Mouse (Mus musculus) intestine, embryonic 14.5 days (tissue): Measurements from ENCODE around the gene Tom1l2. TPM values are rescaled to one million over a fixed set of nuclear protein-coding genes. Genes with fewer than 3 reads are reported as not detected.

Experiments used
- ATAC-seq: fragments of 200-750 bp; cut with Nextera tagmentation; replicated peaks from 2 replicates; pipeline ENCODE4 v1.8.0; 2017; ENCODE audit warnings: low read depth, moderate number of reproducible peaks, moderate TSS enrichment, moderate library complexity; ENCODE audit not compliant: low FRiP score, low TSS enrichment
- DNase-seq: peaks from one replicate; pipeline ENCODE4 v3.0.0-alpha.2; 2018; ENCODE audit warnings: low spot score
- H3K27ac ChIP-seq: fragments of 300-500 bp; sonication (generic); 2 replicates; pipeline ENCODE4 v1.5.1; 2014; ENCODE audit warnings: low read depth, mild to moderate bottlenecking, control low read depth
- H3K27me3 ChIP-seq: fragments of 300-500 bp; sonication (generic); replicated peaks from 2 replicates; pipeline ENCODE4 v1.6.1; 2014; ENCODE audit warnings: low read length, control low read depth; ENCODE audit not compliant: control insufficient read depth, insufficient read depth
- H3K36me3 ChIP-seq: fragments of 300-500 bp; sonication (generic); 2 replicates; pipeline ENCODE4 v1.6.1; 2014; ENCODE audit warnings: low read length, control low read depth; ENCODE audit not compliant: control insufficient read depth, insufficient read depth
- H3K4me1 ChIP-seq: fragments of 300-500 bp; sonication (generic); replicated peaks from 2 replicates; pipeline ENCODE4 v1.6.1; 2014; ENCODE audit warnings: low read length, control low read depth, mixed read lengths; ENCODE audit not compliant: control insufficient read depth, insufficient read depth
- H3K4me2 ChIP-seq: fragments of 300-500 bp; sonication (generic); 2 replicates; pipeline ENCODE4 v1.6.1; 2014; ENCODE audit warnings: low read length
- H3K4me3 ChIP-seq: fragments of 300-500 bp; sonication (generic); 2 replicates; pipeline ENCODE4 v1.5.1; 2014; ENCODE audit warnings: low read depth, low read length, control low read depth, mixed read lengths
- H3K9ac ChIP-seq: fragments of 300-500 bp; sonication (generic); 2 replicates; pipeline ENCODE4 v1.6.1; 2014; ENCODE audit warnings: mild to moderate bottlenecking, low read length
- H3K9me3 ChIP-seq: fragments of 300-500 bp; sonication (generic); 2 replicates; pipeline ENCODE4 v1.6.1; 2016; ENCODE audit warnings: low read length, control low read depth; ENCODE audit not compliant: control insufficient read depth
- WGBS: fragments of 180-500 bp; shearing (Covaris S2); extraction: QIAGEN DNeasy Blood & Tissue Kit; methylation state at CpG from one replicate; pipeline ENCODE4 v1.1.7; 2014; 5-methylcytosine and 5-hydroxymethylcytosine counted together
- microRNA-seq: library from miRNA; unstranded; fragments of <30 nt; microRNA quantifications from one replicate; pipeline ENCODE4, GENCODE M21; 2016
- polyA plus RNA-seq: library from polyadenylated mRNA; unstranded; fragments of >200 nt; fragmentation: Nextera tagmentation; extraction: Ambion mirVana; gene quantifications from 2 replicates; pipeline ENCODE4 v1.2.1, GENCODE M21; 2014

Tom1l2 gene
- polyA plus RNA-seq, 1 experiment from 2014 or later: 19.4 TPM

- H3K27ac ChIP-seq: peak overlapping the region; percentile 45
Observed at GRCm38 (mm10) chr11:60182116-60182670, 170.5 kb downstream of the Tom1l2 start.

GRCm38 (mm10) chr11:60178506-60178905 is 174.2 kb downstream of the Tom1l2 start:
- Histone ChIP-seq H3K27ac (no peak overlapping the region), H3K4me3 (no peak overlapping the region), H3K27me3 (no peaks in the 10 kb centered on the region), H3K9me3 (no peaks in the 10 kb centered on the region), H3K4me1 (peaks cover 82% of the 10 kb centered on the region), H3K9ac (no peak overlapping the region), H3K4me2 (0 out of 2 replicates have a peak overlapping the region, but pooled peaks have one; percentile 99), H3K36me3 (peaks cover 10% of the 10 kb centered on the region; the same call in 1 of the 2 replicates)
- ATAC-seq: no peak
- peak; percentile 75 for DNase-seq

More at GRCm38 (mm10) chr11:60182116-60182670, 170.5 kb downstream of the Tom1l2 start:
- H3K9ac ChIP-seq: no peak overlapping the region
- no peak for DNase-seq
- H3K4me1 ChIP-seq: peaks cover 78% of the 10 kb centered on the region
- no peaks in the 10 kb centered on the region for H3K9me3 ChIP-seq
- 79% methylated on average over 12 of the region's 12 CpGs for WGBS
- no peaks in the 10 kb centered on the region for H3K27me3 ChIP-seq
- ATAC-seq: no peak
- H3K4me2 ChIP-seq: no peak overlapping the region
- H3K36me3 ChIP-seq: peaks cover 31% of the 10 kb centered on the region
- H3K4me3 ChIP-seq: no peak overlapping the region

- peak overlapping the region; percentile 88; the same call in 1 of the 2 replicates for H3K27ac ChIP-seq
- no peaks in the 10 kb centered on the region for H3K27me3 ChIP-seq
- DNase-seq (no peak), ATAC-seq (no peak)
- peak overlapping the region; percentile 99 for H3K4me2 ChIP-seq
- H3K9ac ChIP-seq: no peak overlapping the region
- 32% methylated on average over 6 of the region's 6 CpGs for WGBS
- no peaks in the 10 kb centered on the region for H3K9me3 ChIP-seq
- H3K4me1 ChIP-seq: peaks cover 80% of the 10 kb centered on the region
- H3K4me3 ChIP-seq: no peak overlapping the region
- peaks cover 15% of the 10 kb centered on the region; the same call in 1 of the 2 replicates for H3K36me3 ChIP-seq
Observed at GRCm38 (mm10) chr11:60178005-60178404, 174.7 kb downstream of the Tom1l2 start.

GRCm38 (mm10) chr11:60176975-60177657 is 175.6 kb downstream of the Tom1l2 start:
- H3K9me3 ChIP-seq: no peaks in the 10 kb centered on the region
- 1% methylated on average over 42 of the region's 42 CpGs for WGBS
- H3K9ac ChIP-seq: peak overlapping the region; percentile 65
- peak overlapping the region; percentile 99 for H3K4me2 ChIP-seq
- H3K36me3 ChIP-seq: peaks cover 15% of the 10 kb centered on the region; the same call in 1 of the 2 replicates
- no peaks in the 10 kb centered on the region for H3K27me3 ChIP-seq
- ATAC-seq: peak; percentile 6; the same call in 1 of the 2 replicates
- peak; percentile 80 for DNase-seq
- peaks cover 77% of the 10 kb centered on the region for H3K4me1 ChIP-seq
- peak overlapping the region; percentile 88 for H3K27ac ChIP-seq
- peak overlapping the region; percentile 57 for H3K4me3 ChIP-seq

Small RNAs within 50 kb of the gene (microRNA-seq; reads per million reads assigned to microRNA genes)
- gene Gm27711: not detected
- 0.34 reads per million for gene Mir6921
- not detected for gene Mir6922

Other genes starting within 250 kb of the Tom1l2 start
- 28.2 and 31.2 TPM in 2 replicates for gene Rai1, start 247.9 kb downstream of the Tom1l2 start, polyA plus RNA-seq
- gene Srebf1, start 130.3 kb downstream of the Tom1l2 start, polyA plus RNA-seq: 85.0 and 97.7 TPM in 2 replicates
- gene Drc3, start 424 bp upstream of the Tom1l2 start, polyA plus RNA-seq: 1.6 and 1.8 TPM in 2 replicates
- gene Gid4, start 64.2 kb upstream of the Tom1l2 start, polyA plus RNA-seq: 28.9 and 29.1 TPM in 2 replicates
- 59.5 and 62.2 TPM in 2 replicates for gene Atpaf2, start 65.6 kb upstream of the Tom1l2 start, polyA plus RNA-seq
- 110 and 113 TPM in 2 replicates for gene Drg2, start 101.7 kb upstream of the Tom1l2 start, polyA plus RNA-seq
- gene Myo15, start 116.4 kb upstream of the Tom1l2 start, polyA plus RNA-seq: 0.07 and 0.32 TPM in 2 replicates
- gene Alkbh5, start 183.5 kb upstream of the Tom1l2 start, polyA plus RNA-seq: 35.4 and 36.2 TPM in 2 replicates